Mouse (Mus musculus) ovary, adult 18-20 months (tissue): ENCODE results near the gene Pelo.
A peak's percentile ranks its signal among the peaks of the same experiment; 100 is the strongest.

ENCODE experiments used
- DNase-seq: peaks from one replicate; pipeline ENCODE4 v3.0.0; 2022; ENCODE audit warnings: low spot score, mixed read lengths

Pelo gene

GRCm38 (mm10) chr13:115096965-115097364 lies 7.0 kb upstream of the Pelo start:
- DNase-seq, result no peak

- no peak for DNase-seq
Observed at GRCm38 (mm10) chr13:115096216-115096615, 6.2 kb upstream of the Pelo start.

- no peak for DNase-seq
Observed at GRCm38 (mm10) chr13:115095392-115095791, 5.4 kb upstream of the Pelo start.

- DNase-seq, result no peak
Observed at GRCm38 (mm10) chr13:115091511-115091910, 1.5 kb upstream of the Pelo start.

- no peak for DNase-seq
Observed at GRCm38 (mm10) chr13:115090977-115091445, 1.0 kb upstream of the Pelo start.

- DNase-seq, result peak; percentile 4
Observed at GRCm38 (mm10) chr13:115089395-115090025, 476 bp downstream of the Pelo start.

- DNase-seq, result no peak
Observed at GRCm38 (mm10) chr13:115089020-115089394, 979 bp downstream of the Pelo start.

GRCm38 (mm10) chr13:115085974-115086373 lies 4.0 kb downstream of the Pelo start:
- DNase-seq, result no peak

GRCm38 (mm10) chr13:115082339-115082738 lies 7.6 kb downstream of the Pelo start:
- no peak for DNase-seq

GRCm38 (mm10) chr13:115079996-115080585 lies 9.9 kb downstream of the Pelo start:
- no peak for DNase-seq

GRCm38 (mm10) chr13:115078997-115079685 lies 10.8 kb downstream of the Pelo start:
- no peak for DNase-seq

- DNase-seq, result no peak
Observed at GRCm38 (mm10) chr13:115077346-115078134, 12.4 kb downstream of the Pelo start.

- no peak for DNase-seq
Observed at GRCm38 (mm10) chr13:115072386-115072785, 17.6 kb downstream of the Pelo start.

- no peak for DNase-seq
Observed at GRCm38 (mm10) chr13:115071431-115071830, 18.6 kb downstream of the Pelo start.

GRCm38 (mm10) chr13:115067968-115068330 lies 22.0 kb downstream of the Pelo start:
- no peak for DNase-seq

- no peak for DNase-seq
Observed at GRCm38 (mm10) chr13:115067324-115067967, 22.5 kb downstream of the Pelo start.

- DNase-seq, result no peak
Observed at GRCm38 (mm10) chr13:115057555-115057954, 32.4 kb downstream of the Pelo start.

- DNase-seq, result no peak
Observed at GRCm38 (mm10) chr13:115054783-115055182, 35.2 kb downstream of the Pelo start.

GRCm38 (mm10) chr13:115052568-115052967 lies 37.4 kb downstream of the Pelo start:
- no peak for DNase-seq

- DNase-seq, result no peak
Observed at GRCm38 (mm10) chr13:115050660-115051559, 39.1 kb downstream of the Pelo start.

GRCm38 (mm10) chr13:115042652-115043051 lies 47.3 kb downstream of the Pelo start:
- no peak for DNase-seq
